ENCODE assay signal across 9 mouse cellular contexts in the genomic region with DNA sequence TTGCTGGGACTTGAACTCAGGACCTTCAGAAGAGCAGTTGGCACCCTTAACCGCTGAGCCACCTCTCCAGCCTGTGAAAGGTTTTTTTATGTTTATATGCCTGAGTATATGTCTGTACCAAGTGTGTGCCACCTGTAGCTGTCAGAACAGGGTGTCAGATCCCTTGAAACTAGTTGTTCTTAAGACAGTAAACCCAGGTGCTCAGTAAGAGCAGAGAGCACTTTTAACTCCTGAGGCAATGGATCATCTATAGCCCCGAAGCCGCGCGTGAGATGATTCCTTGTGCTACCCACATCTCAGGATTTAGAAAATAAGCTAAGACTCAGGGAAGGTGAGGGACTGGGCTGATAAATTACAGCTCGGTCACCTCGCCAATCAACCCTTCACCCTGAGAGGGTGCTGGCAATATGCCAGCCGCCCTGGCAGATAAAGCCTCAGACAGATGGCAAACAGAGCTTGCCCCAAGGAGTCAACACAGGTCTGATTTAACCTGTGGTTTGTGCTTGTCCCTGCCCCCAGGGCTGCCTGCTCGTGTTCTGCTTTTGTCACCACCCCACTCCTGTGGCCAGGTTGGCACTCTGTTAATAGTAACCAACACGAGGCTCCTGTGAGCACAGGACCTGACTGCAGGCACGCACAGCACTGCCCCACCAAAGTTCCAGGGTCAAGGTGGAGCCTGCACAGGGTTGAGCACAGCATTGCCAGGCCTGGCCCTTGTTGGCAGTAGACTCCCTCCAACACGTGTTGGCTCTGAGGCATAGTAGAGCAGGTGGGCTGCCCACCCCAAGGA. TPM values are rescaled to one million over a fixed set of nuclear protein-coding genes. Genes with fewer than 3 reads are reported as not detected.
DNase-seq lines count a peak whose midpoint lies in the region; ATAC-seq and TF ChIP-seq lines count a peak whose summit lies in the region.
"Had no signal": no experiment of that assay in that cellular context is flagged by ENCODE, and none has a peak within 500 bp of the region (broad histone marks: within the 10 kb centered on the region; RNA-seq: fewer than 3 reads in every experiment).

No protein-coding gene starts in this region.

- H3K27me3 ChIP-seq in embryonic facial prominence, embryonic 14.5 days (replicated peaks; ENCODE audit: control insufficient read depth, insufficient read depth, low read length): no peaks in the 10 kb centered on the region
- H3K27me3 ChIP-seq in intestine, postnatal 0 days (replicated peaks; ENCODE audit: control insufficient read depth, insufficient read depth, low read length): no peaks in the 10 kb centered on the region
- no peaks in the 10 kb centered on the region for H3K27me3 ChIP-seq in lung, embryonic 16.5 days (ENCODE audit: control insufficient read depth, insufficient read depth, low read depth, low read length)

- TF ChIP-seq CTCF in intestine, postnatal 0 days (IDR thresholded peaks at IDR 0.05; ENCODE audit: low read depth): no peak

- 66% methylated on average over 12 of the region's 12 CpGs for WGBS in embryonic facial prominence, embryonic 14.5 days
- WGBS in intestine, postnatal 0 days: 38% methylated on average over 12 of the region's 12 CpGs
- 45% methylated on average over 12 of the region's 12 CpGs for WGBS in lung, embryonic 16.5 days

- no peaks in the 10 kb centered on the region; the same call in 1 of the 2 replicates for H3K4me1 ChIP-seq in embryonic facial prominence, embryonic 14.5 days (ENCODE audit: control insufficient read depth, insufficient read depth, low read length)
- H3K4me1 ChIP-seq in intestine, postnatal 0 days (replicated peaks; ENCODE audit: control insufficient read depth, insufficient read depth, low read length): no peaks in the 10 kb centered on the region
- peaks cover 10% of the 10 kb centered on the region; the same call in 1 of the 2 replicates for H3K4me1 ChIP-seq in lung, embryonic 16.5 days (replicated peaks; ENCODE audit: control insufficient read depth, insufficient read depth, low read length)

- peaks cover 67% of the 10 kb centered on the region for H3K36me3 ChIP-seq in embryonic facial prominence, embryonic 14.5 days (ENCODE audit: control insufficient read depth, insufficient read depth, low read length)
- H3K36me3 ChIP-seq in intestine, postnatal 0 days (ENCODE audit: control insufficient read depth, insufficient read depth): peaks cover 46% of the 10 kb centered on the region
- H3K36me3 ChIP-seq in lung, embryonic 16.5 days (ENCODE audit: control insufficient read depth, insufficient read depth, low read length): peaks cover 47% of the 10 kb centered on the region

- no peak overlapping the region for H3K27ac ChIP-seq in embryonic facial prominence, embryonic 14.5 days (replicated peaks; ENCODE audit: low read depth, low read length)
- peak overlapping the region; percentile 57; the same call in 1 of the 2 replicates for H3K27ac ChIP-seq in intestine, postnatal 0 days (ENCODE audit: low read depth, low read length)
- peak overlapping the region; percentile 65 for H3K27ac ChIP-seq in lung, embryonic 16.5 days (ENCODE audit: low read length)

- H3K4me2 ChIP-seq in embryonic facial prominence, embryonic 14.5 days (ENCODE audit: low read depth, low read length): no peak overlapping the region
- H3K4me2 ChIP-seq in intestine, postnatal 0 days (replicated peaks; ENCODE audit: low read depth): no peak overlapping the region
- no peak overlapping the region for H3K4me2 ChIP-seq in lung, embryonic 16.5 days (ENCODE audit: low read depth, low read length)

- DNase-seq in adrenal gland, adult 2 months: peak; percentile 60
- DNase-seq in adrenal gland, adult 8-10 months: no peak
- peak; percentile 42 for DNase-seq in A20 (ENCODE audit: low read depth, low spot score)
- DNase-seq in embryonic facial prominence, embryonic 14.5 days (ENCODE audit: low spot score): no peak
- no peak for DNase-seq in layer of hippocampus, adult 8-10 months (ENCODE audit: low spot score in 2 of 2)
- DNase-seq in ovary, postnatal 14 days (ENCODE audit: low spot score): no peak

- ATAC-seq in embryonic facial prominence, embryonic 14.5 days (ENCODE audit: low read depth): peak; percentile 12; the same call in 1 of the 2 replicates
- ATAC-seq in intestine, postnatal 0 days: peak; percentile 48
- peak; percentile 73 for ATAC-seq in lung, embryonic 16.5 days (ENCODE audit: low read depth)

- H3K9me3 ChIP-seq in embryonic facial prominence, embryonic 14.5 days (ENCODE audit: control insufficient read depth, low read length): no peaks in the 10 kb centered on the region
- H3K9me3 ChIP-seq in intestine, postnatal 0 days (ENCODE audit: control insufficient read depth): no peaks in the 10 kb centered on the region
- H3K9me3 ChIP-seq in lung, embryonic 16.5 days (ENCODE audit: control insufficient read depth, low read length): no peaks in the 10 kb centered on the region

- no peak overlapping the region for H3K4me3 ChIP-seq in embryonic facial prominence, embryonic 14.5 days (ENCODE audit: low read depth, low read length)
- H3K4me3 ChIP-seq in intestine, postnatal 0 days (ENCODE audit: low read depth, low read length): no peak overlapping the region
- H3K4me3 ChIP-seq in lung, embryonic 16.5 days (ENCODE audit: low read length): no peak overlapping the region
- H3K4me3 ChIP-seq: erythroblast, embryonic 14.5 days had no signal

- no peak overlapping the region for H3K9ac ChIP-seq in embryonic facial prominence, embryonic 14.5 days (ENCODE audit: low read depth, low read length)
- no peak overlapping the region for H3K9ac ChIP-seq in intestine, postnatal 0 days (ENCODE audit: low read depth, low read length)
- H3K9ac ChIP-seq in lung, embryonic 16.5 days (ENCODE audit: low read length): no peak overlapping the region

RNA-seq across cellular contexts. Expression of a gene that starts 13.5 kb away (rescaled TPM):
- total RNA-seq in adrenal gland, adult 2 months (2021): 100 to 1,000 TPM in 1 of 2 experiments, 10 to 100 TPM in 1; 94.0 to 149 TPM
- polyA plus RNA-seq in adrenal gland, adult 2 months (2012; rRNA removed): 161 and 183 TPM in 2 replicates
- total RNA-seq in adrenal gland, adult 8-10 months (2022): 100 to 1,000 TPM in 3 of 4 experiments, 10 to 100 TPM in 1; 89.9 to 176 (median 144) TPM
- polyA plus RNA-seq in embryonic facial prominence, embryonic 14.5 days (2014; fragmentation: Nextera tagmentation; extraction: Ambion mirVana): 494 and 574 TPM in 2 replicates
- 257 TPM in 2 replicates for polyA plus RNA-seq in intestine, postnatal 0 days (2015; fragmentation: Nextera tagmentation; extraction: Ambion mirVana)
- 563 and 593 TPM in 2 replicates for polyA plus RNA-seq in lung, embryonic 16.5 days (2015; fragmentation: Nextera tagmentation; extraction: Ambion mirVana)
- total RNA-seq in layer of hippocampus, adult 8-10 months (2022): 100 to 1,000 TPM; 117 to 141 (median 132) TPM

RNA-seq across cellular contexts. Expression of a gene that starts 38.1 kb away (rescaled TPM):
- 10 to 100 TPM; 50.5 to 52.6 TPM for total RNA-seq in adrenal gland, adult 2 months (2021)
- polyA plus RNA-seq in adrenal gland, adult 2 months (2012; rRNA removed): 151 and 161 TPM in 2 replicates
- 10 to 100 TPM; 57.3 to 84.7 (median 68.7) TPM for total RNA-seq in adrenal gland, adult 8-10 months (2022)
- 87.0 and 88.7 TPM in 2 replicates for polyA plus RNA-seq in embryonic facial prominence, embryonic 14.5 days (2014; fragmentation: Nextera tagmentation; extraction: Ambion mirVana)
- 51.5 and 59.5 TPM in 2 replicates for polyA plus RNA-seq in intestine, postnatal 0 days (2015; fragmentation: Nextera tagmentation; extraction: Ambion mirVana)
- polyA plus RNA-seq in lung, embryonic 16.5 days (2015; fragmentation: Nextera tagmentation; extraction: Ambion mirVana): 103 and 113 TPM in 2 replicates
- total RNA-seq in layer of hippocampus, adult 8-10 months (2022): 10 to 100 TPM; 56.9 to 81.7 (median 64.5) TPM

RNA-seq across cellular contexts. Expression of a gene that starts 44.8 kb away (rescaled TPM):
- total RNA-seq in adrenal gland, adult 2 months (2021): 100 to 1,000 TPM in 1 of 2 experiments, 10 to 100 TPM in 1; 36.4 to 108 TPM
- 32.2 and 33.7 TPM in 2 replicates for polyA plus RNA-seq in adrenal gland, adult 2 months (2012; rRNA removed)
- total RNA-seq in adrenal gland, adult 8-10 months (2022): 10 to 100 TPM; 17.3 to 29.4 (median 24.6) TPM
- 223 and 292 TPM in 2 replicates for polyA plus RNA-seq in embryonic facial prominence, embryonic 14.5 days (2014; fragmentation: Nextera tagmentation; extraction: Ambion mirVana)
- polyA plus RNA-seq in intestine, postnatal 0 days (2015; fragmentation: Nextera tagmentation; extraction: Ambion mirVana): 74.9 and 88.3 TPM in 2 replicates
- polyA plus RNA-seq in lung, embryonic 16.5 days (2015; fragmentation: Nextera tagmentation; extraction: Ambion mirVana): 41.3 and 43.7 TPM in 2 replicates
- total RNA-seq in layer of hippocampus, adult 8-10 months (2022): 10 to 100 TPM in 1 of 4 experiments, 1 to 10 TPM in 3; 7.0 to 12.5 (median 8.8) TPM

Comparison
In these comparisons a context has a peak if more than half of its experiments do, and no peak if none do; other contexts are left out.
1. DNase-seq: peak in adrenal gland, adult 2 months (single experiment) and A20 (single experiment); none in adrenal gland, adult 8-10 months (single experiment), embryonic facial prominence, embryonic 14.5 days (single experiment), layer of hippocampus, adult 8-10 months (0 of 2) and ovary, postnatal 14 days (single experiment).
2. ATAC-seq: peak in every context shown above with its lines; median percentile 73 in lung, embryonic 16.5 days; 48 in intestine, postnatal 0 days; 12 in embryonic facial prominence, embryonic 14.5 days.